Mouse (Mus musculus): Measurements from ENCODE around the gene Nkapl.
"Not testable (repeated sequence)": the region's sequence is repeated elsewhere in the genome, so short reads cannot be mapped to it uniquely, and the experiment has no call there.

Gene Nkapl

DNA sequence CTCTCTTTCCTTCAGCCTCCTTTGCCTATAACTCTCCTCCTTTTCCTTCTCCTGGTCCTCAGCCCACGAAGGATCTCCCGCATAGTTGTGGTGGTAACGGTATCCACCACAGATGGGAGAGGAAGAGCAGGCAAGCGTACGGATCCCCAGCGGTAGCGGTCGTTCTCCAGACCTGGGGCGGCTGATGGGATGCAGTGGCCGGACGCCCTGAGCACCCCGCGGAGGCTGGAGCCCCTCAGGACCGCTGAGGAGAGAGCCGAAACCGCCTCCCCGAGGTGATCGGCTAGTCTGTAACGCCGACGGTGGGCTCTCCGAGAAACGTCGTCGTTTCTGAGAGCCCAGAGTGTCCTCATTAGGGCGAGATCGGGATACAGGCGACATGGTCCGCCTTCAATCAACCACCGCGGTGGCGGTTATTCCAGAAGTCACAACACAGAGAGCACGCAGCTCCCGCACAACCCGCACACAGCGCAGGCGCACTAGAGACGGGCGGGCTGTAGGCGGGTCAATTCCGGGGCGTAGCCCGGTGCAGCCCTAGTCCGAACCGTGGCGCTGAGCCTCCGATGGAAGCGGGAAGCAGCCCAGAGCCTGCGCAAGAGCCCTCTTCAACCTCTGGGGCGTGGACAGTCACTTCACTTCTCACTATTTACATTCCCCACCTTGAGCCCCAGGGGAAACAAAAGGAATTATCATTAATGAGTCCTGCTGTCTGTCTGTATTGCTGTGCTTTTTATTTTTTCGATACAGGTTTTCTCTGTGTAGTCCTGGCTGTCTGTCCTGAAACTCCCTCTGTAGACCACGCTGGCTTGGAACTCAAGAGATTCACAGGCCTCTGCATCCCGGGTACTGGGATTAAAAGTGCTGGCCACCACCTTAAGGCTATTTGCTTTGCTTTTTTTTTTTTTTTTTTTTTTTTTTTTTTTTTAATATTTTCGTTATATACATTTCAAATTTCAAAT, at the start of gene Nkapl:
TSS of gene Nkapl (minus strand) at position 449 of the 959 bp plus-strand sequence.
- peak; percentile 94 for DNase-seq (ENCODE audit: low spot score)

DNA sequence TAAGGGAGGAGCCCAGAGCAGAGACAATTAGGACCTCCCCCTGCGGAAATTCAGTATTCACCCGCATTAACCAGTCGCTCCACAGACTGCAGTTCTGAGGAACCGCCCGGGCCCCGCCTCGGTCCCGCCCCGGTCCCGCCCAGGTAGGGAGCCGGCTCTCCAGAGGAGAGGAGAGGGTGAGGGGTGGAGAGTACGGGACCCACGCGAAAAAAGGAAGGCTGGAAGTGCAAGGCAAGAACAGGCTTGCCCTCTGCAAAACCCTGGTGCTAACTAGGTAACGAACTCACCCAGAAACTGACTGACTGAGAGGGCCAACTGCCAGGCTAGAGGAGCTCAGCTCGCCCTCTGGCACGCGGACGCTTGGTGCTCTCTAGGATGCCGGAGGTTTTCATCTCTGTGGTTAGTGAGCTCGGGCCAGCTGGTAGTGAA, 37.9 kb upstream of the Nkapl start:
- DNase-seq (ENCODE audit: low spot score) = peak; percentile 86

DNA sequence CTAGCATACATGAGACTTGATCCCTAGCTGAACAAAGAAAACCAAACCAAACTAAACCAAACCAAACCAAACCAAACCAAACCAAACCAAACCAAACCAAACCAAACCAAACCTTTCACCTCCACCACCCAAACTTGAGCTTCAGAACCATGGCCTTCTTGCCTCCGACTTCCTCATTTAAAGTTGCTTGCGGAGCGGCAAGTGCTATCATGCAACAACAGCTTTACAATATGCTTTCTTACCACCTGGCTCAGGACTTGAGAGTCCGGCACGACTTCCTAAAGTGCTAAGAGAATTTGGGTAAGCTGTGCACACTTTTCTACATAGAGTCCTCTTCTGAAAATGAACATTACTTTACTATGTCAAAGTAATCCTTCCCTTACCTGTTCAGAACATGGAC, 34.0 kb upstream of the Nkapl start:
- DNase-seq (ENCODE audit: low spot score) = no peak

DNA sequence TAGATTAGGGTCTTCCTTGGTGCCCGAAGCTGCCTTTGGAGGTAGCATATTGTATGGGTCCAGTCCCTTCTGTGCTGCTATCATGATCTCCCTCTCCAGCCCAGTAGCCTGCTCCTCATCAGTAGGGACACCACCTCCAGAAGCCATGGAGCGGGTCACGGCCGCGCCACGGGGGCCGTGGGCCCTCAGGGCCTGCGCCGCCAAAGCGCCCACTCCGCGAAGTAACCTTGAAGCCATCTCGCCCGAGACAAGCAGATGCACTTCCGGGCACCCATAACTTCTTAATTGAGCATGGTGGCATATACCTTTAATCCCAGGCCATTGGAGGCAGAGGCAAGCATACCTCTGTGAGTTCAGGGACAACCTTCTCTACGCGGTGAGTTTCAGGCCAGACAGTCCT, 32.9 kb upstream of the Nkapl start, which contains the start of gene Gm11273:
TSS of gene Gm11273 (minus strand) at position 237 of the 400 bp plus-strand sequence.
- not testable (repeated sequence) for DNase-seq (ENCODE audit: low spot score)

DNA sequence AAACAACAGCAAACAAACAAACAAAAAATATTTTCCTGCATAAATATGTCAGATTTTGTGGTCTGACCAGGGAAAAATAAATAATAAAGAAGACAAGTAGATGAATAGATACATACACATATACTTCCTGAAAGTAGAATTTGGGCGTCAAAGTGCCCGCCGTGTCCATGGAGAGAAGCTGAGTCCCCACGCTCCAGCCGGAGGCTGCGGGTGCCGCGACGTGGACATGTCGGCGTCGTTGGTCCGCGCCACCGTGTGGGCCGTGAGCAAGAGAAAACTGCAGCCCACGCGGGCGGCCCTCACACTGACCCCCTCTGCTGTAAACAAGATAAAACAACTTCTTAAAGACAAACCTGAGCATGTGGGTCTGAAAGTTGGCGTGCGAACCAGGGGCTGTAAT, 26.8 kb upstream of the Nkapl start, which contains the start of gene AK157302:
TSS of gene AK157302 (plus strand) at position 144 of the 400 bp plus-strand sequence.
- DNase-seq (ENCODE audit: low spot score) = no peak

DNA sequence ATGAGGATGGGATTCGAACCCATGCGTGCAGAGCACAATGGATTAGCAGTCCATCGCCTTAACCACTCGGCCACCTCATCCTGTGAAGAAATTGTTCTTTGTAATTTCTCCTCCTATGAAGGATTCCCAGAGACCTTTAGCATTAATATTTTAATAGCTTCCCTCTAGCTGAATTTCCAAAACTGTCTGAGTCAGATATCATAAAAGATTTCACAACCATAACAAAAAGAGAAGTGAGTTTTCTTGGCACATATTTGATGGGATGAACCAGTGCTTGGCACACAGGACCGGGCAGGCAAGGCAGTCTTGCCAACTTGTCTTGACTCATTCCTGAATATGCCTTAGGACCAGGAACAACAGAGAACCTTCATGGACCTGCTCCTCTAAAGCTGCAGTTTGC, 24.5 kb upstream of the Nkapl start:
- no peak for DNase-seq (ENCODE audit: low spot score)

DNA sequence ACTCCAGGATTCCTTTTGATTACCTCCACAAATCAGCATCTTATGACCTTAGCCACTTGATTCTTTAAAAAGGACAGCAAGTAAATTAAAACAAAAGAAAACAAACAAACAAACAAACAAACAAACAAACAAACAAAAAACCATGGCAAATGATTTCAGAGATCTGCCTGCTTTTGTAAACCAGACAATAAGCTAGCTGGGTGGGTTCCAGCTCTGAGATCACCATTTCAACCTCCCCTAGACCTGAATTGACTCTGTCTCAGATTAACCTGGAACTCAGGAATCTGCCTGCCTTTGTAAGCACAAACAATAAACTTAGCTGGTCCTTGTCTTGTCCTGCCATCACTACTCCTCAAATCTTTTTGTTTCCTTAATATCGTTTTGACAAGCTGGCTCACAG, 18.6 kb upstream of the Nkapl start:
- no peak for DNase-seq (ENCODE audit: low spot score)

DNA sequence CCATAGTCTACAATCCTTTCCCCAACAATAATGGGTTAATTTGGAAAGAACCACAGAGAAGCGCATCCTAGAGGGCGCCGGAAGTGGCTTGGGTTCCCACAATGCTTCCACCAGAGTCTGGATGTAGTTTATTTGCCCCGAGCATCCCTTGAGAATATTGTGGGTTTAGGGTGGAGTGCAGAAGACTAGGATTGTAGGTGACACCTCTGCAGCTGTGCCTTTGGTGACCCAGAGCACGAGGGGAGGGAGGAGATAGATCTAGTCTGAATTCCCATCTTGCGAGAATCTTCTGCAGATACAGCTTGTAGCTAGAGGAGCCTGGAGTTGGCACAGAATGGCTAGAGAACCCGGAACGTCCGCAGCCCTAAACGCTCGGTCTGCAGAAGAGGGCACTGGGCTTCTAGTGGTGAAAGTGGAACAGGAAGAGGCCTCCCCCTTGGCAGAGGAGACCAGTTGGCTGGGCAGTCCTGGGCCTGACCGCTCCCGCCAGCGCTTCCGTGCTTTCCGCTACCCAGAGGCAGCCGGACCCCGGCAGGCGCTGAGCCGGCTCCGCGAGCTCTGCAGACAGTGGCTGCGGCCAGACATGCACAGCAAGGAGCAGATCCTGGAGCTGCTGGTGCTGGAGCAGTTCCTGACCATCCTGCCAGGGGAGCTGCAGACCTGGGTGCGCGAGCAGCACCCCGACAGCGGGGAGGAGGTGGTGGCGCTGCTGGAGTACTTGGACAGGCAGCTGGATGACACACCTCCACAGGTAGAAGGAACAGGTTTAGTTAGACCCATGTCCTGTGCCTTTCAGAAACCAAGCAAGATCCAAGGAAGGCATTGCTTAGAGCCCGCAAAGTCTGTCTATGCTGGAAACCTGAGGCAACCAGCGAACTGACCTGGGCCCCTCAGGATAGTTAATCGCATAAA, 10.7 kb upstream of the Nkapl start, which contains the start of the genes Zkscan4 and Gm10065:
TSS of gene Zkscan4 (plus strand) at position 149 of the 912 bp plus-strand sequence.
TSS of gene Gm10065 (minus strand) at position 683 of the 912 bp plus-strand sequence.
- peak; percentile 80 for DNase-seq (ENCODE audit: low spot score)

DNA sequence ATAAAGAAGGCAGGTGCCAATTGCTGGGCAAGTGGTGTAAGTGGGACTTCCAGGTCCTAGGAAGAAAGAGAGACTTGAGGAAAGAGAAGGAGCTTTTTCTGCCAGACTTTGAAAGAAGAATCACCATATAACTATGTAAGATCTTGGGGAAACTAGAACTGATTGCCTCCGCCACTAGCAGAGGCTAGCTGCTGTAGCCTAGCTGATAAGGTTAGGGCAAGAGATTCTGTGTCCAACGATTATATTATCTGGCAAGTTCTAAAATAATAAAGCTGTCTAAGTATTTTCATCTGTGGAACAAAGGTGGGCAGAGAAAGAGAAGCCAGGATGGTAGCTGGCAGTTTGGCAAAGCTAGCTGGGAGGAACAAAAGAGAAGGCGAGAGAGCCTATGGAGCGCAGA, 4.1 kb upstream of the Nkapl start:
- DNase-seq (ENCODE audit: low spot score) = peak; percentile 9

DNA sequence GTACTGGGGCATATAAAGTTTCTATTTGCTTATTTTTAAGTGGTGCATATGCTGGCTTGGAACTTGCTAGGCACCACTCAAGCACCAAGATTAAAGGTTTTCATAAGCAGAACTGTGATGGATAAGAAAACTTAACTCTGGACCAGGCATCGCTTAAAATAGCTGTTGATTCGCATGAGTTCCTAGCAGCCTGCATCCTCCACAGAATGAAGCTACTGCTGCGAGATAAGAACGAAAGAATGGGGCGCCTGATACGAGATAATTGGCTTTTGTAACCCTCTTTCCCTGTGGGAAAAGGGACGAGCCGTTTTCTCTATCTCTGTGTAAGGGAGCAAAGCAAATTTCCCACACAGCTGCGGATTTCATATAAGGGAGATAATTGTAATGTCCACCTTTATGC, 788 bp upstream of the Nkapl start:
- no peak for DNase-seq (ENCODE audit: low spot score)

DNA sequence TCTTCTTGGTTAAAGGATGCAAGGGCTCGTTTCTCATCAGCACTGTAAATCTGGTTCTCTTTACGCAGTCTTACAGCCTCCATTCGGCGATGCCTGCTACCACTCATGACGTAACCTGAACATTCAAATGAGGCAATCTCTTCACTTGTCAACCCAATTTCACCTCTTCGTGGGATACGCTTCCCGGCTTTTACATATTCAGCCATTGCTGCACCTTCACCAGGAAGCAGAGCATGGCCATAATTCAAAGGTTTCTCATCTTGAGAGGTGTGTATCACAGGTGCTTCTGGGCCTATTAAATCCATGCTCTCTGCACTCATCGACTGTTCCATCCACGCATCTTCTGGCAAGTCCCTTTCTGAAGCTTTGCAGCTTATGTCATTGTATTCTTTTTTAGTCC, 973 bp downstream of the Nkapl start:
- no peak for DNase-seq (ENCODE audit: low spot score)

DNA sequence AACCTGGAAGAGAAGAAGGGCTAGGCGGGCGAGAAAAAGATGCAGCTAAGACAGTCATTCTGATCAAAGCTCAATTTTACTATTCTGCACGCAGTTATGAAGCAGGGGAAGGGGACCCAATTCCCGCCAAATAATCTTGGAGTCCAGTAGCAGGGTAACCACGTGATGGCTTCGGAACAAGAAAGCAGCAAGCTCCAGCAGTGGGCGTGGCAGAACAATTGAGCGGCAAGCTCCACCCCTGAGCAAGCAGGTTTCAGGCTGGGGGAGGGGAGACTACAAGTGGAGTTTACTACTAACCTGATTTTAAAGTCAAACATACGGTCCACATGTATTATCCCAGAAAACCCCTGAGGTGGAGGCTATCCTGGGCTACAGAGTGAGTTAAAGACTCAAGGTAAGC, 5.8 kb downstream of the Nkapl start:
- DNase-seq (ENCODE audit: low spot score) = not testable (repeated sequence)

DNA sequence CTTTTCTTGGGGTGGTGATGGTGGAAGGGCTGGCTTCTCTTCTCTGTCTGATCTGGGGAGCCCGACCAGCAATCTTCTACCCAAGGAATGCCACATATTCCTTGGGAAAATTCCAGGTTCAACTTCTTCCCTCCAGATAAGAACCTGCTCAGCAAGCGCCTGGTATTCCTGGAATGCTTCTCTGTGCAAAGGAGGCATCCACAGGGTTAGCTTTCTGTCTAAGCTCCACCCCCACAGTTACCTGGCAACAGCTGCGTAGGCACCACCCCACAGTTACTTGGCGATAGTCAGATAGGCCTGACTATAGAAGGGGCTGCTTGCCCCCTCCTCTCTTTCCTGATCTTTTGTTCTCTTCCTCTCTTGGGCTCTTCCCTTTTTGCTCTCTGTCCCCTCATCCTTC, 12.0 kb downstream of the Nkapl start:
- peak; percentile 63 for DNase-seq (ENCODE audit: low spot score)

DNA sequence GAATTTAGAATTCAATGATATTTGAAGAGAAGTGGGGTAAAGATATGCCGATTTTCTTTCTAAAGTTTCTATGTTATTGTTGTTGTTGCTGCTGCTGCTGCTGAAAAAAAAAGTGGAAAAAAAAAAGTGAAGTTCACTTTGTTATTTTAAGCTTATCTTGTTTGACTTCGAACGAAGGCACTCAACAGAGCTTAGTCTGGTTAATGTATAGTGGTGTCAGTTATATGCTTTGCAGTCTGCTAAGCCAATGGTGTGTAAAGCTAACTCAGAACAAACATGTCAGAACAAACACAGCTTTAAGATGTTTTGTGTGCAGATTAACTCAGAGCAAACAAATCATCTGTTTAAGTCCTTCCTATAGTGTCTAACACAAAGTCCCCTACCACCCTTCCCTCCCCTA, 14.2 kb downstream of the Nkapl start:
- no peak for DNase-seq (ENCODE audit: low spot score)

DNA sequence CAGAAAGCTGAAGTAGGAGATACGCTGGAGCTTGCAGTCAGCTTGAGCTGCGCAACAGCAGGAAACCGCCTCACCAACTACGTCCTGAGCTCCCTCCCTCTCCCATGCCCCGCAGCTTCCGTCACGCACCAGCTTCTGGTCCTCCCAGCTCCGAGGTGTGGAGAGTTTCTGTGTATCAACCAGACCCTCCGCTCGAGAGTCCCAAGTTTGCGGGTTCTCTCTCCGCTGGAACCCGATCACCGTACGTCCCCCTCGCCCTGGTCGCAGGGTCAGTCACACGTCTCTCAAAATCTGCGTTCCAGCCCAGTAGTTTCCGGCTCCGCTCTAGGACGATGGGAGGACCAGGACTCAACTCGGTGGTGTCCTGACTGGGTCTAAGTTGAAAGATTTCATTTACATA, 14.9 kb downstream of the Nkapl start, which contains the start of gene Zscan26:
TSS of gene Zscan26 (minus strand) at position 282 of the 400 bp plus-strand sequence.
- DNase-seq (ENCODE audit: low spot score) = peak; percentile 94

DNA sequence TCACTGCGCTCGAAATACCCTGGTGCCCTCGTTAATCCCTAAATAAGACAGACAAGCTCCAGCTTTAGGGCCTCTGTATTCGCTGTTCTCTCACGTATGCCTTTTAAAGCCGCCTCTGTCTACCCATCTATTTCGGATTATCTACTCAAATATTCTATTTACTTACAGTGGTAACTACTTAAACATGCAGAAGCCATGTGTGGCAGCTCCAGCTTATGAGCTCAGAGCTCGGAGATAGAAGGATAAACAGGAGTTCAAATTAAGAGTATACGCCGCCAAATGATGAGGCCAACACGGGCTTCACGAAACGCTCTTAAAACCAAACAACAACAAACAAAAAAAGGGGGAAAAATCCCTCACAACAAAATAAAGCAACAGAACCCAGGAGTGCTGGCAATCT, 15.3 kb downstream of the Nkapl start:
- DNase-seq (ENCODE audit: low spot score) = no peak

DNA sequence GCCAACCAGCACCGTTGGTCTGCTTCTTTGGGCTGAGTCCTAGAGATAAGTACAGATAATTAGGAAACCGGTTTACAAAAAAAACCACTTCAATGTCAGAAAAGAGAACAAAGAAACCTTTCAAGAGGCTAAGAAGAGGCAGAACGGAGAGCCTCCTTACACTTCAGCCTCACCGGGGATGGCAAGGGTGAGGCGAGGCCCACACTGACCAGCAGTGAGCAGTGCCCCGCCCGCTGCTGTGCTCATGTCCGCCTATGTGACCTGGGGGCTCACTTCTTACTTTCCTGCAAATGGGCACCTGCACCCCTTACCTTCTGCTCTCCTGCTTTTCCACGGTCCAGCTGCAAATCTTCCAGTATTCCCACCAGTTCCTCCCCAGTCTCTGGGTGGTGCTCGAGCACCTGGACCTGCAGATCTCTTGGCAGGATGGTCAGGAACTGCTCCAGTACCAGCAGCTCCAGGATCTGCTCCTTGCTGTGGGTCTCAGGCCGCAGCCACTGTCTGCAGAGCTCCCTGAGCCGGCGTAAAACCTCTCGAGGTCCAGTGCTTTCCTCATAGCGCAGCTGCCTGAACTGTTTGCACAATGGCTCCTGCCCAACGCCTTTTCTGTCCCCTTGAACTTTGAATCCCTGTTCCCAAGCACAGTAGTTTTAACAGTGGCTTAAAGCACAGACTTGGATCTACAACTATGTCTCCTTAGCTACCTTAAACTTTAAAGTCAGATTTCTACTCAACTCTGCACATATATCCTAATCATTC, 20.3 kb downstream of the Nkapl start:
- DNase-seq (ENCODE audit: low spot score) = no peak

DNA sequence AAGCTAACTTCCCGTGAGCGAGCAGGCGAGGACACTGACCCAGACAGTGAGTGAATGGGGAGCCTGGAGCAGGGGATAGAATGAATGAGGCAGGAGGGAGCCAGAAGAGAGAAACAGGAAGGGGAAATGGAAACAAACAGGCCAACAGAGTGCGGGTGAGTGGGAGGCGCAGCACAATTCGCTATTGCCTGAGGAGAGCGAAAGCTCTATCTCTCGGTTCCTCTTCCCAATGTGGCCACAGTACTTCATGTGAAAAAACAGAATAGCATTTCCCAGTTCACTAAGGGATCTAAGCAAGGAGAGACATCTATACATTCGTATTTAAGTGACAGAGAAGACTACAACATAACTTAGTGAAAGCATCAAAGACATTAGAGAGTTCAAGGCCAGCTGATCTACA, 21.5 kb downstream of the Nkapl start:
- DNase-seq (ENCODE audit: low spot score) = no peak

DNA sequence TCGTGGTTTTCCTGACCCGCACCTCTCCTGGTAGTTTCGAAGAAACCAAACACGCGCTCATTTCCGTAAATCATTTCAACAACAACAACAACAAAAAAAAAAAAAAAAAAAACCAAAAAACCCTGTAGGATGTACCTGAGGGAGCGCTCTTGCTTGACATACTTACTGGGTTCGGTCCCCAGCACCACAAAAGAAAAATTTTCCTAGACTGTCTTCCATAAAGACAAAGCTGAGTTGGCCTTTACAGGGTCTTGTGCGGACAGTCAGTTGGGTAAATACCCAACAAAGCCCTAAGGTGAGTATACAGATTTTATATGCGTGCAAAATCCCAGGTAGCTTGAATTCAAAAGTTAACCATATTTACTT, 27.1 kb downstream of the Nkapl start:
- DNase-seq (ENCODE audit: low spot score) = no peak

DNA sequence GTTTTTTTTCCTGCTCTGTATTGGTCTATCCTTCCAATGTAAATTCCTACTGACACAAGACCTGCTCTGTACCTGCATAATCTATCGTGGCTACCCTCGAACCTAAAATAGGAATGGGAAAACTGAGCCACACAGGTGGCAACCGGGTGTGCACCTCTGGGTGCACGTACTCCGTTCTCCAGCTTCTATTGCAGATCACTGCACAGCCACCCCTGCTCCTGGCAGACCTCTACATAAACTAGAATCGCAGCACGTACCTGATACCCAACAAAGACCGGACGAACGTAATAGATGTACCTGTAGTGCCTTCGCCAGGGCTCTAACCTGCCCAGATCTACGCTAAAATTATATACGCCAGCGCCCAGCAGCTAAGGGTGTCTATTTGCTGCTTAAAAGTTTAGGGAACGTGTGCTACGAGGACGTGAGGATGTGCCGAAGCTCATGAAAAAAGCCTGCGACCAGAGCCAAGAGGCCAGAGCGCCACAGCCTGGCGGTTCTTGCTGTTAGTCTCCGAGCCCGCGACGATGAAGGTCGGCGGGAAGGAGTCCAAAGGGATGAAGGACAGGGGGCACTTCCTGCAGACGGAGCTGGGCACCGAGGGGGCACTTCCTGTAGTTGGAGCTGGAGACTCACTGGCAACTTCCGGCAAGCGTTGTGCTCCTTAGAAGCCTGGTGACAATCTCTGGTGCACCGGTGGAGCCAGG, 27.7 kb downstream of the Nkapl start, which contains the start of gene Pgbd1:
TSS of gene Pgbd1 (minus strand) at position 556 of the 704 bp plus-strand sequence.
- DNase-seq (ENCODE audit: low spot score) = peak; percentile 92

DNA sequence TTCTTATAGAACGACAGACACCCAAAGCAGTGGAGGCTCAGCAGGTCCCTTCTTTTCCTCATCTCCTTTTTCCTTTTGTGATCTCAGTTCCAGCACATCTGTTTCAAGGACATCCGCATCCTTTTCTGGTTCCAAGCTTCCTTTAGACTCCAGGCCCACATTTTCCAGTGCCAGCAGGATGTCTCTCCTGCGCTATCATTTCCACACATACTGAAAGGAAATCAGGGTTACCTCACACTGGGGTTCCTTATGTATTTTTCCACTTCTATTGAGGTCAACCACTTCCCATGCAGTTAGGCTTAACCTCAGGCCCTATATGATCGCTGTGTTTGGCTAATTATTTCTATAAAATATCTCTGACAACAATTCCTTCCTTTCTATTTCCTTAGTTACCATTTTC, 32.8 kb downstream of the Nkapl start:
- DNase-seq (ENCODE audit: low spot score) = no peak

All from embryo, embryonic 10 days (tissue).